ENCODE assay signal across 9 mouse cellular contexts in genomic region chr9:77481380-77481779, GRCm38 (mm10).
DNase-seq lines count a peak whose midpoint lies in the region; ATAC-seq lines count a peak whose summit lies in the region.
"Had no signal": no experiment of that assay in that cellular context is flagged by ENCODE, and none has a peak within 500 bp of the region (broad histone marks: within the 10 kb centered on the region; RNA-seq: fewer than 3 reads in every experiment).

No protein-coding gene starts in this region.

- H3K9ac ChIP-seq in forebrain, embryonic 14.5 days (ENCODE audit: low read length): no peak overlapping the region
- no peak overlapping the region for H3K9ac ChIP-seq in intestine, embryonic 15.5 days
- H3K9ac ChIP-seq: limb, embryonic 12.5 days had no signal

- H3K4me1 ChIP-seq in forebrain, embryonic 14.5 days (ENCODE audit: control insufficient read depth, insufficient read depth, low read length): peaks cover 35% of the 10 kb centered on the region
- peaks cover 26% of the 10 kb centered on the region for H3K4me1 ChIP-seq in intestine, embryonic 15.5 days (replicated peaks)

- no peak for ATAC-seq in forebrain, embryonic 14.5 days
- ATAC-seq in intestine, embryonic 15.5 days: peak; percentile 78

- H3K4me3 ChIP-seq in forebrain, embryonic 14.5 days (ENCODE audit: low read depth, low read length): no peak overlapping the region
- H3K4me3 ChIP-seq in intestine, embryonic 15.5 days (replicated peaks): no peak overlapping the region
- H3K4me3 ChIP-seq: limb, embryonic 12.5 days had no signal

- intact Hi-C loops in heart, postnatal 14 days (cut with DNase I): no loop called here

- H3K36me3 ChIP-seq in forebrain, embryonic 14.5 days (ENCODE audit: control insufficient read depth, insufficient read depth, low read length): no peaks in the 10 kb centered on the region
- H3K36me3 ChIP-seq in intestine, embryonic 15.5 days: no peaks in the 10 kb centered on the region
- H3K36me3 ChIP-seq: limb, embryonic 12.5 days had no signal

- H3K9me3 ChIP-seq in forebrain, embryonic 14.5 days (replicated peaks; ENCODE audit: control insufficient read depth, low read length): no peaks in the 10 kb centered on the region
- H3K9me3 ChIP-seq in intestine, embryonic 15.5 days: no peaks in the 10 kb centered on the region
- H3K9me3 ChIP-seq: limb, embryonic 12.5 days had no signal

- H3K27me3 ChIP-seq in forebrain, embryonic 14.5 days (replicated peaks; ENCODE audit: control insufficient read depth, insufficient read depth, low read length): no peaks in the 10 kb centered on the region
- no peaks in the 10 kb centered on the region for H3K27me3 ChIP-seq in intestine, embryonic 15.5 days (replicated peaks)
- H3K27me3 ChIP-seq: limb, embryonic 12.5 days had no signal

- no peak overlapping the region for H3K4me2 ChIP-seq in forebrain, embryonic 14.5 days (ENCODE audit: low read length)
- no peak overlapping the region for H3K4me2 ChIP-seq in intestine, embryonic 15.5 days (replicated peaks)
- H3K4me2 ChIP-seq: limb, embryonic 12.5 days had no signal

- 65% methylated on average over 7 of the region's 7 CpGs for WGBS in forebrain, embryonic 14.5 days
- 35% methylated on average over 7 of the region's 7 CpGs for WGBS in intestine, embryonic 15.5 days

- DNase-seq in heart, adult 11 months: peak; percentile 94
- no peak for DNase-seq in heart, postnatal 14 days
- peak; percentile 59 for DNase-seq in R1 (ENCODE audit: low read depth, low spot score)
- DNase-seq in forebrain, embryonic 14.5 days (ENCODE audit: low spot score): no peak
- no peak for DNase-seq in left cerebral cortex, adult 9 months (ENCODE audit: low spot score in 2 of 2)
- no peak for DNase-seq in frontal cortex, postnatal 10 days (ENCODE audit: low spot score in 2 of 2)
- no peak for DNase-seq in urinary bladder, adult 2 months (ENCODE audit: low spot score)

- peak overlapping the region; percentile 33; the same call in 1 of the 2 replicates for H3K27ac ChIP-seq in forebrain, embryonic 14.5 days (ENCODE audit: low read depth, low read length)
- H3K27ac ChIP-seq in intestine, embryonic 15.5 days: no peak overlapping the region
- H3K27ac ChIP-seq: limb, embryonic 12.5 days had no signal

Comparison
In these comparisons a context has a peak if more than half of its experiments do, and no peak if none do; other contexts are left out.
1. DNase-seq: peak in heart, adult 11 months (single experiment) and R1 (single experiment); none in heart, postnatal 14 days (0 of 2), forebrain, embryonic 14.5 days (single experiment), left cerebral cortex, adult 9 months (0 of 2), frontal cortex, postnatal 10 days (0 of 2) and urinary bladder, adult 2 months (single experiment).